Mouse (Mus musculus): ENCODE results near the gene Nsmce1. TPM values are rescaled to one million over a fixed set of nuclear protein-coding genes. Genes with fewer than 3 reads are reported as not detected.
A peak's percentile ranks its signal among the peaks of the same experiment; 100 is the strongest.

Nsmce1 gene
- 39.3 and 49.5 TPM in 2 replicates for total RNA-seq (2017)

DNA sequence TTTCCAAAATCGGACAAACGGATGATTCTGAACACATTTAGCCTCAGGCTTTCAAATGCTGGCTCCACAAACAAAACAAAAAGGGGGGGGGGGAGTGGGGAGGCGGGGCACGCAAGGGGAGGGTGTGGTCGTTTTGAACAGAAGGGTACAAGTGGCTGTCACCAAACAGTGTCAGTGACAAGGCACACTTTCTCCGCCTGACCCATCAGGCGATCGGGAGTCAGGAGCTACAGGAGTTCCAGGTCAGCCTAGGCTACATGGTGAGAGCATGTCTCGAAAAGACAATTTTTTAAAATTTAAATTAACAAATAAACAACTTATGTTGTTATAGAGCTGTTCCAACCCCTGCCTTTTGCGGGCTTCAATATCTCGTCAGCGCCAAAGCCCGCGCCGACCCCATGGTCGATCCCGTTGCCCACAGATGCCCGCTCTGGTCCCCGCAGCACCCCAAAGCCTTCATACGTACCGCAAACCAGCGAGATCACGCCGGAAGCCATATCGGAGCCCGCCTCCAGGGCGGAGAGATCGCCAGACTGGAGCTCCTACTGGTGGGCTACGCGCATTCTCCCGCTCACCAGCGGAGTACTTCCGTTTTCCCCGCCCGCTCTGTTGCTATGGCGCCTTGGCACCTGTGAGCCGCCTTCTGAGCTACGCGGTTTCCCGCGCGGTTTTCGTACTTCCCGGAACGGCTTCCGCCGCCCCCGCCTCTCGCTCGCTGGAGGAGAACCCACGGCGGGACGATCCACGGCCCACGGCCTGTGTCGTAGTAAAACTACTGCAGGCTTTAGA is at the start of gene Nsmce1:
Gene Nsmce1 (minus strand): TSS at position 650 of the 789 bp plus-strand sequence.
- ATAC-seq (ENCODE audit: extremely low read depth, insufficient number of reproducible peaks, low FRiP score, poor library complexity, severe bottlenecking): peak; percentile 93

DNA sequence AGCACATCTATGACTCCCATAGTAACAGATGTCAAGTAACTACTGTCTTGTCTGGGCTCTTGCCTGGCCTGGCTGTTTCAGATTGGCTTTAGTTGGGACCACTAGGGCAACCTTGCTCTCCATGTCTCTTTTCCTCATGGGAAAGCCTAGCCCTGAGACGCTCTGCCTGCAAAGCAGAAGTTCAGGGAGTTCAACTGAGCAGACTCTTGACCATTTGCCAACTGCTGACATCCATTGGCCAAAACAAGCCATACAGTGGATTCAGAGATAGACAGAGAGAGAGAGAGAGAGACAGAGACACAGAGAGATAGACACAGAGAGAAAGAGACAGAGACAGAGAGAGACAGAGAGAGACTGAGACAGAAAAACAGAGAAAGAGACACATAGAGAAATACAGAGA is 49.6 kb upstream of the Nsmce1 start:
- no peak for ATAC-seq (ENCODE audit: extremely low read depth, insufficient number of reproducible peaks, low FRiP score, poor library complexity, severe bottlenecking)

DNA sequence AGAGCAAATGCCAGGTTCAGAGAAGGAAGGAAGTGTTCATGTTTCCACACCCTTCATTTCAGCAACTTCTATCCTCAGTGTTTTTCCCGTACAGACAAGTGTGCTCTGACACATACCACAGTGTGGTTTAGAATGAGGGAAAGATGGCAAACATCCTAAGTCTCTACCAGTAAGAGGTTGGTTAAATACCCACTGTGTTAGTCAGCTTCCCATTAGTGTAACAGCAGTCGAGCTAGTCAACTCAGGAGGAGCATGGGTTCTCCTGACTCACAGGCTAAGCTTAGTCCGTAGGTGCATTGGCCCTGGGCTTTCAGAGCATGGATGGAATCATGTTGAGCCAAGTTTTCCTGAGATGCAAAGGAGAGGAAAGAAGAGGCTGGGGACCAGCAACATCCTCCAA is 48.0 kb upstream of the Nsmce1 start:
- no peak for ATAC-seq (ENCODE audit: extremely low read depth, insufficient number of reproducible peaks, low FRiP score, poor library complexity, severe bottlenecking)

DNA sequence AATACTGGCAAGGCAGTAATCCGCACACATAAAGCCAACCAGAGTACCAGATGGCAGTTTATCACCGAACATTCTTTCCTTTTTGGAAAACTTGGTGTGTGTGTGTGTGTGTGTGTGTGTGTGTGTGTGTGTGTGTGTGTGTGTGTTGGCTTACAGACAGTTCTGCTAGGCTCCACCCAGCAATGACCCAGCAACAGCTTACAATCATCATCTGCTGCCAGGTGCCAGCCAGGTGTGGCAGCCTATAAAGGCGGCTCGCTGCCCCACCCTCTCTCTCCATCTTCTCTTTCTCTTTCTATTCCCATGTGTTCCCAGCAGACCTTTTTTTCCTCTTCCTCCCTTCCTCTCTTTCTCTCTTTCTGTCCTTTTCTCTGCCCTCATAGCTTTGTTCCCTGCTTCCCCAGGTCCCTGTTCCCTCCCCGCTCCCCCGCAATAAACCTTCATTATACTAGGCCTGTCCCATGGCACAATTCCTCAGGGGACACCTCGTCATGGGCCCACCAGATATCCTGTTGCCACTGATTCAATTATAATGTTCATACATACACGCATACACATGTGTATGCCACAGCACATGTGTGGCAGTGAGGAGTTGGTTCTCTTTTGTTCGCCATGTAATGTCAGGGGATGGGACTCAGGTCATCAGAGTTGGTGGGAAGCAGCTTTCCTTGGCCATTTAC is 36.6 kb upstream of the Nsmce1 start:
- no peak for ATAC-seq (ENCODE audit: extremely low read depth, insufficient number of reproducible peaks, low FRiP score, poor library complexity, severe bottlenecking)

DNA sequence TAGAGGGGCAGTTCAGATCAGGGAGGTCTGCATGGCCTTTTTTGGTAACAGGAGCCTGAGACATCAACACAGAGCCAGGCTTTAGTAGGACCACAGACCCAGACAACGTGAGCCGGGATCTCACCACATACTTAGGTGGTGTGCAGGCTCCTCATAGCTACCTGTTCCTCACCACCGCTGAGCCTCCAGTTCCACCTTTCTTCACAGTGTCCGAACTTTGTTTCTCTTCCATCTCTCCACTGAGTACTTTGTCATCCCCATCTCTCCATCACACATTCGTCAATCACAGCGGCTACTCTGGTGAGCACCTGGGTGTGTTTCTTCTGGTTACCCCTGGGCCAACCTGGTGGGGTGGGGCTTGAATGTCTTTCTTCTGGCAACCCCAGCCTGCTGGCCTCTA is 35.8 kb upstream of the Nsmce1 start:
- ATAC-seq (ENCODE audit: extremely low read depth, insufficient number of reproducible peaks, low FRiP score, poor library complexity, severe bottlenecking): no peak

DNA sequence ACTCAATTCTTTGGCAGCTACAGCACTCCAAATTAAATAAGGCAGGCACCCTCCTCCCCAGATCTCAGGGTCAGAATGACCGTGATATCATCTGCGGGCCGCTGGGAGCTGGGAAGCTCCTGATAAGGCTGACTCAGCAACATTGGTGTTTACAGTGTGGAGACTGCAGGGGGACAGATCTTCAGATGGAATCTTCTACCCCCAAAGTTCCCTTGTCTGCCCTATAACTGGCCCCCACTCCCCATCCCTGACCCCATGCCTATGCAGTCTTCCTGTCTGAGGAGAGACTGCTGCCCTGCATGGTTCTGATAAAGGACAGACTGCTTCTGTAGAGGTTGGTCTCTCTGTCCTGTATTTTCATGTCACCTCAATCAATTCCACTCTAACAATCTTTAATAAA is 31.7 kb upstream of the Nsmce1 start:
- ATAC-seq (ENCODE audit: extremely low read depth, insufficient number of reproducible peaks, low FRiP score, poor library complexity, severe bottlenecking): no peak

DNA sequence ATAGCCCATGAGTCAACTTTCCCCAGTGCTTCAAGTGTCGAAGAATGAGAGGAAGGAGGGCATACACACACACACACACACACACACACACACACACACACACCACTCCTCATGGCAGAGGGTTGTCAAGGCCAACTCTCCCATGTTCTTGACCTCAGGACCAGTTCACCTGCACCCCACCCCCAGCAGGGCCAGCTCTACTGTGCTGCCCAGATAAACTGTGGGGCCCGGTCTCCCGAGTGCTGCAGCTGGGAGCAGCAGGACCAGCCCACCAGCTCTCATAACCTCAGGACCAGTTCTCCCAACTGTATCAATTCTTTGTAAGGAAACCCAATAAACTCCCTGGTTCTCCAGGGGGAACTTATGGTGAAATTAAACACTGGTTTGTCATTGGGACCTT is 28.3 kb upstream of the Nsmce1 start:
- no peak for ATAC-seq (ENCODE audit: extremely low read depth, insufficient number of reproducible peaks, low FRiP score, poor library complexity, severe bottlenecking)

DNA sequence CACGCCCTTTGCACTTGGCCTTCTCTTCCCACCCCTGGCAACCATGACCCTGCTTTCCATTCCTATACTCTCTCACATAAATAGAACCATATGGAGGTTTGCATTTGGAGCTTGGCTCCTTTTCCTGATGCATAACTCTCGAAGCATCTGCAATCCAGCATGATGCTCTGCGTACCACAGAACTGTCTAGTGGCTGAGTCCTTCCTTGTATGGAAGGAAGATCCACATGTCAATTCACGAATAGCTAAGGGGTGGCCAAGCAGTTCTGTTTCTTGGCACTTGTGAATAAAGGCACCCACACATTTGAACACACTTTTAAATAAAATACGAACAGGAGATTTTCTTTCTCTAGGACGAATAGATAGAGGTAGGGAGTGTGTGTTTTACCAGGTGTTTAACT is 26.1 kb upstream of the Nsmce1 start:
- no peak for ATAC-seq (ENCODE audit: extremely low read depth, insufficient number of reproducible peaks, low FRiP score, poor library complexity, severe bottlenecking)

DNA sequence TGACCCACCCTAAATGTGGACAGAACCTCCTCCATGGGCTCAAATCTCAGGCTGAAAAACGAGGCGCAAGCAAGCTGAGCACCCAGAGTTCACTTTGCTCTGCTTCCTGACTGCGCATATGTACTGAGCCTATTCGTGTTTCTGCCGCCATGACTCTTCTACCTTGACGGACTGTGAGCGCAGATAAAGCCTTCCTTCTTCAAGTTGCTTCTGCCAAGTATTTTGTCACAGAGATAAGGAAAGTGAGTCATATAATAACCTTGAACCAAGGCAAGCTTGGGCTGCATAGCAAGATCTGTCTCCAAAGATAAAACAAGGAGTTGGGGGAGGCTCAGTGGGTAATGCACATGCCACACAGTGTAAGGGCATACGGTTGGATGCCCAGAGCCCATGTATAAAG is 25.3 kb upstream of the Nsmce1 start:
- no peak for ATAC-seq (ENCODE audit: extremely low read depth, insufficient number of reproducible peaks, low FRiP score, poor library complexity, severe bottlenecking)

DNA sequence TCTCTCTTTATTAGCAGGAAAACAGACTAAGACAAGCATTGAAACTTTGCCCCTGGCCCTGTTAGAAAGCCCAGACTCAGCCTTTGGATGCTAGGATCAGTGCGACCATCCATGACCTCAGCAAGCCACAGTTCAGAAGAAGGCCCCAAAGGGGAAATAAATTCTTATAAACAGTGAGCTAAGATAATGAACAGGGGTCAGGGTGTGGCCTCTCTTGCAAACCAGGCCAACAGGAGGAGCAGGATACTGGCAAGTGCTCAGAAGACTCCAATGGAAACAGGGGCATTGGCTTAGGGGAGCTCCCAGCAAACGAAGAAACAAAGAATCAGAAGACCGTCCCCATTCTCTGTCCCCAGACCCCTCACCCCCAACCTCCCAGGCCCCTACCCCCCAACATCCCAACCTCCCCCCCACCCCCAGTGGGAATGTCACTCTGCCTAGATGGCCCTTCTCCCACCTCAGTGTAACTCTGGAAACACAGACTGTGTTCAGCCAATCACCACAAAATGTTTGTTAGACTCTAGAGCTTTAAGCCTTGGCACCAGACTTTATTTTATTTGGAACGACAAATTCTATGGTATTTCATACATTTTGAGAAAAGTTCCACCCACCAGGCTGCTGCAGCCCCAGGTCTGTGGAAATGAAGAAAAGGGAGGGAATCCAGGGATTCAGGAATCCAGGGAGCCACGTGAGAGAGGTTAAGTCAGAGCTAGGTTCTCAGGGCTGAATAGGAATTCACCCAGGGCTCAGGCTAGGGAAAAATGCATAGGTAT is 23.9 kb upstream of the Nsmce1 start:
- ATAC-seq (ENCODE audit: extremely low read depth, insufficient number of reproducible peaks, low FRiP score, poor library complexity, severe bottlenecking): no peak

DNA sequence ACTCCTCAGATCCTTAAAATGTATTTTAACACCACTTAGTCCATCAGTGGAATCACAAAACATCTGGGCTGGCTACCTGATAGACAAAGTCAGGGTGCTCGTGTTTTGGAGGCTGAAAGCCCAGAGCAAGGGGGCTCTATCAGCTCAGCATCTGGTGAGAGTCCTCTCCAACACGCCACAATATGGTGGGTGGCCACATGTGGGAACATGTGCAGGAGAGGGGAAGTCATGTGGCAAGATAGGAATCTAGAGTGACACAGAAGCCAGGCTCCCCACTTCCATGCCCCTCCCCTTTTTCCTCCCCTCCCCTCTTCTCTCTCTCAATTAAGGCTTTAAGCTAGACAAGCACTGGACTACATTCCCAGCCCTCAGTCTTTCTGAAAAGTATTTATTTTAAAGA is 20.5 kb upstream of the Nsmce1 start:
- ATAC-seq (ENCODE audit: extremely low read depth, insufficient number of reproducible peaks, low FRiP score, poor library complexity, severe bottlenecking): no peak

DNA sequence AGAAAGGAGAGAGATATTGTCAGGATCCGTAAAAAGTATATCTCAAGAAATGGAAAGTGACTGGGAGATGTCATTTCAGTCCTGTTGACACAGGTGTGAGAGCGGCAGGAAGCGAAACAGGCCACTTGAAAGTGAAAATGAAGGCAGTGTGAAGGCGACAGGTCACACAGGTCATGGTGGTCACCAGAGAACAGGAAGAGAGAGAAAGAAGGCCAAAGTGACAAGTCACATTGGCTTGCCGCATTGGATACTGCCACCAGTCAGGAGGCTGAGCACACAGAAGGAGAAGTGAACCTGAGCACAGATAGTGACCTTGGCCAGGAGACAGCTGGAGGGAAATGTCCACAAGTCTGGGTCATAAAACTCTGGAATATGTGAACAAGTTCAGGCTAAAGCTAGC is 20.0 kb upstream of the Nsmce1 start:
- peak; percentile 53; the same call in 1 of the 2 replicates for ATAC-seq (ENCODE audit: extremely low read depth, insufficient number of reproducible peaks, low FRiP score, poor library complexity, severe bottlenecking)

DNA sequence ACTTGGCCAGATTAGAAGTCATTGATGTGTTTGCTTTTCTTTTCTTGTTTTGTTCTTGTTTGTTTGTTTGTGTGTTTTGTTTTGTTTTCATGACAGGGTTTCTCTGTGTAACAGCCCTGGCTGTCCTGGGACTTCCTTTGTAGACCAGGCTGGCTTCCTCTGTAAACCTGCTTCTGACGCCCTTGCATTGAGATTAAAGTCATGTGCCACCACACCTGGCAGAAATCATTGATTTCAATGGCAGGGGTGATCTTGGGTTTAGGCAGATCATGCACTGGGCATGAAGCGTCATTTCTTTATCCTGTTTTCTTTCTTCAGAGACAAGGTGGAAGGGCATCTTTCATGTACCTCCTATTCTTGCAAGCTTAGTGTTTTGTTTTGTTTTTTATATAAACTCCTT is 15.9 kb upstream of the Nsmce1 start:
- ATAC-seq (ENCODE audit: extremely low read depth, insufficient number of reproducible peaks, low FRiP score, poor library complexity, severe bottlenecking): no peak

DNA sequence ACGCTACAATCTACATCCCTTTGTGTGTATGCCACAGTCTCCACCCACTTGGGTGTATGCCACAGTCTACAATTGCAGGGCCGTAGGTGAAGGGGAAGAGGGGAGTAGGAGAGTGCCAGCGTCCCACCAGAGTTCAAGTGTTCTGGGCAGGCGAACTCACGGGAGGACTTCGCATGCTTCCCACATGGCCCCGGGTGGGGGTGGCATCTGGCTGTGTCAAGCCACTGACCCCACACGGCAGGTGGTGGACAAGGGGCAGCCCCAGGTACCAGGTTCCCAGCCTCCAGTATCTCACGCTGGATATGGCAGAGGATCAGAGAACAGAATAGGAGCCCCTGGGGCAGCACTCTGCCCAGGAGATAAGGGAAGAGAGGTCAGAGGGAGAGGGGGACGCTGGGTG is 14.2 kb upstream of the Nsmce1 start:
- no peak for ATAC-seq (ENCODE audit: extremely low read depth, insufficient number of reproducible peaks, low FRiP score, poor library complexity, severe bottlenecking)

DNA sequence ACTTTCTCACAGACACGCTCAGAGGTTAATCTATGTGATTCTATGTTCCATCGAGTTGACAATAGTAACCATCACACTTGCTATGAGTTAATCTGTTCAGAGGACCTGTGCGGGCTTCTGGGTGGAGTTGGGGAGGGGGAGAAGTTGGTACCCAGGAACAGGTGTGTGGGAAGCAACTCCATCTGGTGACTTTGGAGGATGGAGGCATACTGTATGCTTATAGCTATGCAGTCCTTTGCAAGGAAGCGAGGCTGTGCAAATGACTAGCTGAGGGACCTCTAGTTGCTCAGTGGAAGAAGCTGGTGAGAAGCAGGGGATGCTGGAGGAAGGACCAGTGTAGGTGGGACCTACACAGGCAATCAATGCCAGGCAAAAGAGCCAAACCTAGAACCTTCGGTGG is 13.2 kb upstream of the Nsmce1 start:
- no peak for ATAC-seq (ENCODE audit: extremely low read depth, insufficient number of reproducible peaks, low FRiP score, poor library complexity, severe bottlenecking)

DNA sequence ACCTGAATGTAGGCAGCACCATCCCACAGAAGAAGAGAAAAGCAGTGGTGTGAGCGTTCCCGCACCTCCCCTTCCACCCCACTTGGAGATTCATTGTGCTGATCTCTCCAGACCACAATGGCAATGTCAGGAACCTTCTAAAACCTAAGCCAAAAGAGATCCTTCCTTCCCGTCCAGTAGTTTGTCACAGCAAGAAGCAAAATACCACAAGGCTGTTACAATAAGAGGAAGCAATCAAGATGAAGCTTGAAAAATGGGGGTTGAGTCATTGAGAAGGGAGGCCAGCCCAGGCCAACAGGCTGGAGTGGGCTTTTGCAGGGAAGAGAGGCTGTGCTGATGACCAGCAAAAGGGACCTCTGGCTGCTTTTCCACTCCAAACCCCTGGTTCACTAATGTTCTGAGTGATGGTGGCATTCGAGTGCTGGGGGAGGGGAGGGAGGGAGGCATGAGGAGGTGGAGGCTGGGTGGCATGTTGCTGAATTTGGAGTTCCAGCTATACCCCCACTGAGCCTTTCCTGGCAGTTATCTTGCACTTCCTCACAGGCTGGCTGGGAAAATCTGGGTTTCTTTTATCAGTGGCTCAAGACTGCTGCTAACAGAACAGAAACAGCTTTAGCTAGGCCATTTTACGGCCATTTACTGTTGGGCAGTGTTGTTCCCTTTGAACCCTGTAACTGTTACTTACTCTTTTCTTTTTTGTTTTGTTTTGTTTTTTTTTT is 12.1 kb upstream of the Nsmce1 start:
- ATAC-seq (ENCODE audit: extremely low read depth, insufficient number of reproducible peaks, low FRiP score, poor library complexity, severe bottlenecking): no peak

DNA sequence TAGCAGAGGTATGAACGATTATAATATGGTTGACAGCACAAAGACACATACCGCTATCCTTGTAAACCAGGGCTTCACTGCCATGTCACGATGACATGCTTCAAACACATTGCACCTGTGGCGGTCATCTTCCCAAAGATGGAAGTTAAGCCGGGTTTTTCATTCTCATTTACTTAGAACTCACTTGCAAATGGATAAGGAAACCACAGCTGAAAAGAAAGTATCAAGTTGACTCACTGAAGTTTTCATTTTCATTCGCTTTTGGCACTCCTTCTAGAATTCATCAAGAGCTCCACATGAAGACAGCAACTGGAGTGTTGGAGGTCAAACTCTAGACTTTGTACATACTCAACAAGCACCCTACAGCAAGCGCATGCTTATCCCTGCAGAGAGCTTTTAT is 9.5 kb upstream of the Nsmce1 start:
- no peak for ATAC-seq (ENCODE audit: extremely low read depth, insufficient number of reproducible peaks, low FRiP score, poor library complexity, severe bottlenecking)

DNA sequence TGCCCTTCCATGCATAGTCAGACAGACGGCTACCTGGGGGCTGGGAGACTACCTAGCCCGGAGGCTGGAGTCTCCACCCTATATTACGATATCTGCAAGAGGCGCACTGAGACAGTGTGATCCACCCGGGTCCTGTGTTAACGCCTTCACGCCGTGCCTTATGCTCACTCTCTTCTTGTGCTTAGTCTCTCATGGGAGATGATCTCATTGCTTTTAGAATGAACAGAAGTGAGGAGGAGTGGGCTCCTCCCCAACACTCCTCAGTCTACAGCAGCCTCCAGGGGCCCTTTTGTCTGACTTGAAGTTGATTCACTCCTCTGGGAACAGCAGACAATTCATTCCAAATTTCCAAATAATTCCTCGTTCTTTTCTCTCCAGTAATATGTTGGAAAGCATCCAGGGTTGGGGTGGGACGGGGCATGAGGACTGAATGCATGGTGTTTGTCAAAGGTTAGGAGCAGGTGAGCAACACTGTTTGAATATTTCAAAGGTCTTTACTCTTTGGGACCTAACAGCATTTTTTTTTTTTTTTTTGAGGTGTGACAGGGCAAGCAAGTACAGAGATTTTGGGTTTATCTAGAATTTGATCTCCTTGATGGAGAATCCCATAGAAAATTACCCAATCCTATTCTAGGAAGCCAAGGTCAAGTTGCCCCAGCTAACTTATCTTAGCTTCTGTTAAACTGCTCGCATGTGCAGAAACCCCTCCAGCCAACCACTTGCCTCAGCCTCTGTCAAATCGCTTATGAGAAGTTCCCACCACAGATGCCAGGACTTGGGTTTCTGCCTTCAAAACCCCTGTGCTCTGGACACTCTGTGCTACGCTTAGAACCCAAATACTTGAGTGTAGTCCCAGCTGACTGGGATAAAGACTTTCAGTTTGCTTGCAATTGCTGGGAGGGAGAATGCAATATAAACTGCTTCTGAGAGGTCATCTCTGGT is 8.8 kb upstream of the Nsmce1 start:
- no peak for ATAC-seq (ENCODE audit: extremely low read depth, insufficient number of reproducible peaks, low FRiP score, poor library complexity, severe bottlenecking)

Data from neutrophil, adult 5-6 weeks (primary cell).